Mouse (Mus musculus) hindbrain, embryonic 11.5 days (tissue): ENCODE results near the gene Pif1. TPM values are rescaled to one million over a fixed set of nuclear protein-coding genes. Genes with fewer than 3 reads are reported as not detected.

Experiments used
- ATAC-seq: fragments of 200-750 bp; cut with Nextera tagmentation; 2 replicates; pipeline ENCODE4 v1.8.0; 2017; ENCODE audit warnings: mild to moderate bottlenecking, moderate TSS enrichment, moderate library complexity; ENCODE audit not compliant: low FRiP score
- DNase-seq: peaks from one replicate; pipeline ENCODE4 v3.0.0-alpha.2; 2015; ENCODE audit warnings: low spot score
- H3K27ac ChIP-seq: fragments of 300-500 bp; sonication (generic); 2 replicates; pipeline ENCODE4 v1.5.1; 2014; ENCODE audit warnings: mild to moderate bottlenecking, low read depth, low read length
- H3K27me3 ChIP-seq: fragments of 300-500 bp; sonication (generic); 2 replicates; pipeline ENCODE4 v1.6.1; 2014; ENCODE audit warnings: mild to moderate bottlenecking, low read length, moderate library complexity, mixed read lengths; ENCODE audit not compliant: control insufficient read depth, insufficient read depth
- H3K36me3 ChIP-seq: fragments of 300-500 bp; sonication (generic); 2 replicates; pipeline ENCODE4 v1.6.1; 2014; ENCODE audit warnings: mild to moderate bottlenecking, low read length, moderate library complexity, mixed read lengths; ENCODE audit not compliant: control insufficient read depth, insufficient read depth
- H3K4me1 ChIP-seq: fragments of 300-500 bp; sonication (generic); replicated peaks from 2 replicates; pipeline ENCODE4 v1.6.1; 2014; ENCODE audit warnings: low read length, mixed read lengths; ENCODE audit not compliant: control insufficient read depth, insufficient read depth
- H3K4me2 ChIP-seq: fragments of 300-500 bp; sonication (generic); replicated peaks from 2 replicates; pipeline ENCODE4 v1.6.1; 2014; ENCODE audit warnings: mild to moderate bottlenecking, low read depth, low read length
- H3K4me3 ChIP-seq: fragments of 300-500 bp; sonication (generic); 2 replicates; pipeline ENCODE4 v1.5.1; 2014; ENCODE audit warnings: low read depth, low read length
- H3K9ac ChIP-seq: fragments of 300-500 bp; sonication (generic); 2 replicates; pipeline ENCODE4 v1.6.1; 2014; ENCODE audit warnings: low read depth, low read length
- H3K9me3 ChIP-seq: fragments of 300-500 bp; sonication (generic); 2 replicates; pipeline ENCODE4 v1.6.1; 2016; ENCODE audit warnings: low read length; ENCODE audit not compliant: control insufficient read depth
- WGBS: fragments of 180-500 bp; shearing (Covaris S2); extraction: QIAGEN DNeasy Blood & Tissue Kit; methylation state at CpG from one replicate; pipeline ENCODE4 v1.1.7; 2014; 5-methylcytosine and 5-hydroxymethylcytosine counted together
- polyA plus RNA-seq: library from polyadenylated mRNA; unstranded; fragments of >200 nt; fragmentation: Nextera tagmentation; extraction: Ambion mirVana; gene quantifications from 2 replicates; pipeline ENCODE4 v1.2.1, GENCODE M21; 2014

The Pif1 gene
- polyA plus RNA-seq, 1 experiment from 2014 or later: 12.5 TPM

DNA sequence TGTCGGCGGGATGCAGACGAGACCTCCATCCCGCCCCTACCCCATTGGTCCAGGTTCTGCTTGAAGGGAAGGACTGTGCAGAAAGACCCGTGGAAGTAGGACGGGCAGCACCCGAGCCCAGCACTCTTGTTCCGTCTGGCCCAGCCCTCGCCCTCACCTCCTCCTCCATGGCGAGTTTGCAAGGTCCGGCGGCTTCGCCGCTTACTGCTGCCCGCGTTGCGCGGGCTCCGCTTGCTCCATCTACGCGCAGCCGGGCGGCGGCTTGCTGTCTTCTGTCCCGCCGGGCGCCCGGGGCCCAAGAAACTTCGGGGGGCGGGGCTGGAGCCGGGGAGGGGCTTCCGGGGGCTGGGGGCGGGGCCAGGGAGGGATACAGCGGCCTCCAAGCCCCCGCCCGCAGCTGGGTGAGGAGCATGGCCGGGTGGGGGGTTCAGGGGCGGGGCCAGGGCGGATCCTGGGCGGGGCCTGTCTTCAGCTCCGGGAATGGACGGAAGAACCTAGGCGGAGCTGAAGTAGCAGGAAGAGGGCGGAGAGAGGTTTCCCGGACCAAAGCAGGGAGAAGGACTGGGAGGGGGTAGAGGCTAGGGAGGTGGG is 7.1 kb upstream of the Pif1 start, which contains the start of gene Plekho2:
Gene Plekho2, minus strand, starts transcription at position 260 of the 591 bp plus-strand sequence.
- Histone ChIP-seq H3K27me3 (peaks cover 2% of the 10 kb centered on the region; the same call in 1 of the 2 replicates), H3K4me2 (peak within 1 kb of the TSS; percentile 63), H3K4me1 (0 out of 2 replicates have a peak, but pooled peaks cover 3% of the 10 kb centered on the region), H3K4me3 (peak within 1 kb of the TSS; percentile 60), H3K27ac (peak within 1 kb of the TSS; percentile 75), H3K9ac (peak within 1 kb of the TSS; percentile 68), H3K36me3 (no peaks in the 10 kb centered on the region), H3K9me3 (no peaks in the 10 kb centered on the region)
- under 1% methylated on average over 36 of the region's 45 CpGs for WGBS
- peak; percentile 97 for DNase-seq
- ATAC-seq: peak; percentile 95

- H3K27me3 ChIP-seq: peaks cover 2% of the 10 kb centered on the region; the same call in 1 of the 2 replicates
- peak overlapping the region; percentile 75 for H3K27ac ChIP-seq
- H3K4me1 ChIP-seq: 0 out of 2 replicates have a peak, but pooled peaks cover 3% of the 10 kb centered on the region
- peak; percentile 87 for DNase-seq
- peak overlapping the region; percentile 60 for H3K4me3 ChIP-seq
- H3K9me3 ChIP-seq: no peaks in the 10 kb centered on the region
- peak overlapping the region; percentile 54 for H3K9ac ChIP-seq
- H3K36me3 ChIP-seq: no peaks in the 10 kb centered on the region
- peak; percentile 86 for ATAC-seq
- WGBS: 6% methylated on average over 22 of the region's 29 CpGs
- H3K4me2 ChIP-seq: peak overlapping the region; percentile 48
Observed at GRCm38 (mm10) chr9:65580401-65581256, 6.3 kb upstream of the Pif1 start.

DNA sequence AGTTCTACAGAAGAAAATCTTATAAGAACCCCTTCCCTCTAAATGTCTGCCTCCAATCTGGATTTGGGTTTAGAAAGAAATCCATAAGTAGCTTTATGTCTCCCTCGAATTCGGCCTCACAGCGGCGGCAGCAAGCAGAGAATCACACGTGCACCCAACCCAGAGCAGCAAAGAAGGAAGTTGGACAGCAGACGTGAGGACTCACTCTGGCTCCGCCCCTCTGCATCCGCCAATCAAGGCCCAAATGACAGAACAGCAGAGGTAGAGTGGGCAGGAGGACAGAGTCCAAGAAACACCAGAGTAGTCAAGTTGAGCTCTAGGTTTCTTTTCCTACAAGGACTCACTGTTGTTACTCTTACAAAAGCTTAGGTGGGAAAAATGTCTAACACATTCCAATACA is 3.9 kb upstream of the Pif1 start:
- H3K9me3 ChIP-seq: no peaks in the 10 kb centered on the region
- DNase-seq (no peak), ATAC-seq (no peak)
- H3K9ac ChIP-seq: no peak overlapping the region
- peaks cover 2% of the 10 kb centered on the region; the same call in 1 of the 2 replicates for H3K27me3 ChIP-seq
- H3K36me3 ChIP-seq: no peaks in the 10 kb centered on the region
- H3K4me1 ChIP-seq: peaks cover 3% of the 10 kb centered on the region; the same call in 1 of the 2 replicates
- 31% methylated on average over 8 of the region's 8 CpGs for WGBS
- no peak overlapping the region for H3K27ac ChIP-seq
- no peak overlapping the region for H3K4me3 ChIP-seq
- H3K4me2 ChIP-seq: no peak overlapping the region

DNA sequence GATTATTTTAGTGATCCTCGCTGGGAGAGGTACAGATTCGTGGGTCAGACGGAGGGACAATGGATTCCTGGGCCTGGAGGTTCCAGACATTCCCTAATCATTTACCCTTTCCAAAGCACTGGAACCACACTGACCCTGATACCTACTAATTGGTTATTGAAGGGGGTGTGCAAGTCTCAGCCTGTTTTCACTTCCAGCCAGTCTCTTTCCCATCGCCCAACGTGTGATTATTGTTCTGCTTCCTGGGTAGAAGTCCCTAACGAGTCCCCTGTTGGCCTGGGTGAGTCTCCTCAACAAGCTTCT is 261 bp downstream of the Pif1 start:
- H3K4me3 ChIP-seq: peak overlapping the region; percentile 75
- H3K4me1 ChIP-seq: peaks cover 8% of the 10 kb centered on the region
- no peaks in the 10 kb centered on the region for H3K36me3 ChIP-seq
- H3K27ac ChIP-seq: no peak overlapping the region
- ATAC-seq (peak; percentile 25; the same call in 1 of the 2 replicates), DNase-seq (no peak)
- under 1% methylated on average over 6 of the region's 6 CpGs for WGBS
- peak overlapping the region; percentile 92 for H3K4me2 ChIP-seq
- no peaks in the 10 kb centered on the region for H3K9me3 ChIP-seq
- H3K27me3 ChIP-seq: no peaks in the 10 kb centered on the region
- peak overlapping the region; percentile 32 for H3K9ac ChIP-seq

- H3K4me1 ChIP-seq: peaks cover 8% of the 10 kb centered on the region
- H3K9me3 ChIP-seq: no peaks in the 10 kb centered on the region
- ATAC-seq (peak; percentile 25; the same call in 1 of the 2 replicates), DNase-seq (peak; percentile 55)
- H3K9ac ChIP-seq: peak overlapping the region; percentile 69
- H3K4me3 ChIP-seq: peak overlapping the region; percentile 75
- H3K4me2 ChIP-seq: peak overlapping the region; percentile 92
- no peak overlapping the region for H3K27ac ChIP-seq
- no peaks in the 10 kb centered on the region for H3K36me3 ChIP-seq
- H3K27me3 ChIP-seq: no peaks in the 10 kb centered on the region
- under 1% methylated on average over 55 of the region's 64 CpGs for WGBS
Observed at GRCm38 (mm10) chr9:65587573-65588358, 806 bp downstream of the Pif1 start.

- Histone ChIP-seq H3K9ac (peak overlapping the region; percentile 28; the same call in 1 of the 2 replicates), H3K9me3 (no peaks in the 10 kb centered on the region), H3K4me2 (peak overlapping the region; percentile 92), H3K27me3 (no peaks in the 10 kb centered on the region), H3K4me1 (peaks cover 8% of the 10 kb centered on the region), H3K36me3 (no peaks in the 10 kb centered on the region), H3K4me3 (peak overlapping the region; percentile 75), H3K27ac (no peak overlapping the region)
- 98% methylated on average over 3 of the region's 3 CpGs for WGBS
- DNase-seq: no peak
- ATAC-seq: no peak
Observed at GRCm38 (mm10) chr9:65589091-65589490, 2.1 kb downstream of the Pif1 start.

- no peak overlapping the region for H3K4me2 ChIP-seq
- H3K36me3 ChIP-seq: no peaks in the 10 kb centered on the region
- H3K27ac ChIP-seq: no peak overlapping the region
- peaks cover 8% of the 10 kb centered on the region for H3K4me1 ChIP-seq
- no peak overlapping the region for H3K4me3 ChIP-seq
- H3K27me3 ChIP-seq: no peaks in the 10 kb centered on the region
- ATAC-seq (no peak), DNase-seq (no peak)
- no peaks in the 10 kb centered on the region for H3K9me3 ChIP-seq
- 89% methylated on average over 3 of the region's 3 CpGs for WGBS
- H3K9ac ChIP-seq: no peak overlapping the region
Observed at GRCm38 (mm10) chr9:65592721-65593120, 5.8 kb downstream of the Pif1 start.

- DNase-seq: no peak
- no peak for ATAC-seq
- 87% methylated on average over 9 of the region's 9 CpGs for WGBS
Observed at GRCm38 (mm10) chr9:65593596-65593995, 6.6 kb downstream of the Pif1 start.

More at GRCm38 (mm10) chr9:65593596-65593995, 6.6 kb downstream of the Pif1 start:
- Histone ChIP-seq H3K4me2 (no peak overlapping the region), H3K27me3 (no peaks in the 10 kb centered on the region), H3K27ac (no peak overlapping the region), H3K4me1 (peaks cover 8% of the 10 kb centered on the region), H3K4me3 (no peak overlapping the region), H3K36me3 (no peaks in the 10 kb centered on the region), H3K9ac (no peak overlapping the region), H3K9me3 (no peaks in the 10 kb centered on the region)
